Mouse (Mus musculus): ENCODE measurements at regions not wholly inside any gene's neighbourhood (a gene's known extent, or its start where the extent isn't known, plus 50 kb on each side); places are given as distances from the start of the nearest gene placed in this dataset.

- TF ChIP-seq EP300 (IDR thresholded peaks at IDR 0.05; ENCODE audit: low read depth) (no peak), CTCF (IDR thresholded peaks at IDR 0.05; ENCODE audit: low read depth) (no peak)
These were observed 94.5 kb downstream of the Tfap2c start for GRCm38 (mm10) chr2:172643860-172644259.

Measured in liver, postnatal 0 days (tissue).